Mouse (Mus musculus) mouse embryonic stem cell (cell line): Measurements from ENCODE around the gene Cplx3.

Experiments used
- in situ Hi-C, 2 experiments: fragments of 300-500 bp; cut with MboI; formaldehyde crosslinking; loops; 1 replicate in 1 of 2; 3 replicates in 1 of 2; pipeline ENCODE4 v1.14.3; 2019 to 2020; ENCODE audit warnings: low sequenced_read_pairs in 2 of 2, low pct_unique_long_range_greater_than_20kb in 1 of 2, mixed read lengths in 1 of 2; ENCODE audit not compliant: unreplicated experiment in 1 of 2

Cplx3 gene

GRCm38 (mm10) chr9:57568500-57568899, 37.6 kb downstream of the Cplx3 start:
- in situ Hi-C loops = no loop called here

- in situ Hi-C loops = no loop called here
Observed at GRCm38 (mm10) chr9:57566846-57567245, 39.2 kb downstream of the Cplx3 start.

GRCm38 (mm10) chr9:57565741-57566221, 40.3 kb downstream of the Cplx3 start:
- in situ Hi-C loops = no loop called here

GRCm38 (mm10) chr9:57564609-57565008, 41.5 kb downstream of the Cplx3 start:
- in situ Hi-C loops = no loop called here

GRCm38 (mm10) chr9:57562896-57563372, 43.1 kb downstream of the Cplx3 start:
- in situ Hi-C loops = no loop called here

- in situ Hi-C loops = no loop called here
Observed at GRCm38 (mm10) chr9:57561711-57562099, 44.4 kb downstream of the Cplx3 start.

- in situ Hi-C loops = no loop called here
Observed at GRCm38 (mm10) chr9:57560861-57561710, 45.0 kb downstream of the Cplx3 start, which contains the start of gene Scamp2. TSS of gene Scamp2 (plus strand) at chr9:57560943.

GRCm38 (mm10) chr9:57560263-57560662, 45.8 kb downstream of the Cplx3 start:
- in situ Hi-C loops = no loop called here

- in situ Hi-C loops = no loop called here
Observed at GRCm38 (mm10) chr9:57559568-57559967, 46.5 kb downstream of the Cplx3 start.

GRCm38 (mm10) chr9:57558625-57559024, 47.5 kb downstream of the Cplx3 start:
- in situ Hi-C loops = no loop called here

GRCm38 (mm10) chr9:57557215-57557614, 48.9 kb downstream of the Cplx3 start:
- in situ Hi-C loops = no loop called here

- in situ Hi-C loops = no loop called here
Observed at GRCm38 (mm10) chr9:57554753-57555152, 51.3 kb downstream of the Cplx3 start.

- in situ Hi-C loops = no loop called here
Observed at GRCm38 (mm10) chr9:57553119-57553518, 53.0 kb downstream of the Cplx3 start.

GRCm38 (mm10) chr9:57552139-57552887, 53.8 kb downstream of the Cplx3 start, which contains the start of gene Mpi:
TSS of gene Mpi (minus strand) at chr9:57552763.
- in situ Hi-C loops = no loop called here

GRCm38 (mm10) chr9:57550126-57550862, 55.8 kb downstream of the Cplx3 start:
- in situ Hi-C loops = no loop called here
